Mouse (Mus musculus) frontal cortex, postnatal 36 days (tissue): ENCODE measurements around the gene Cited4.

Experiments
- DNase-seq, 2 experiments: peaks; one replicate each; pipeline ENCODE4 v3.0.0; 2022; ENCODE audit warnings: low spot score in 2 of 2

The Cited4 gene

DNA sequence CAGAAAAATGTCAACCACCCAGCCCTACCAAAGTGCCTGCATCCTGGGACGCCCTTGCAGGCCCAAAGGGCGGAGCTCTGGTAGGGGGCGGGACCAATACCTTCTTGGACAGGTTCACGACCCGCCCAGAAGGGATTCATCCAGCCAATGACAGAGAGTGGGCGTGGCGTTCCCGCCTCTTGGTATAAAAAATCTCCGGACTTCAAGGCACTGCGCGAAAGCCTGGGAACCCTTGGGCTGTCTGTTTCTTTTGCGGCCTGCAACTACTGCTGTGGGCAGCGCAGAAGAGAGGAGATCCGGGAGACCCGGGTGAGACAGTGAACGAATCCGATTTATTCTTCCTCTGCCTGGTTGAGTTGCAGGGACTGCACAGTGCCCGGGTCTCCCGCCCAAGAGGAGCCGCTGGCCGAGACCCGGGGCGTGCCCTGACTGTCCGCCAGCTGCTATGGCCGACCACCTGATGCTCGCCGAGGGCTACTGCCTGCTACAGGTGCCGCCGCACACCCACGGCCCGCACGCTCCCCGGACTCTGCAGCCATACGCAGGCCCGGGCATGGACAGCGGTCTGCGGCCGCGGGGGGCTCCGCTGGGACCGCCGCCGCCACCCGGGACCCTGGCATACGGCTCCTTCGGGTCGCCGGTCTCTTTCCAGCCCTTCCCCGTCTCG, at the start of gene Cited4:
Cited4 (plus strand) TSS at position 215 of the 667 bp plus-strand sequence.
- DNase-seq = peak; percentile 82 to 87

DNA sequence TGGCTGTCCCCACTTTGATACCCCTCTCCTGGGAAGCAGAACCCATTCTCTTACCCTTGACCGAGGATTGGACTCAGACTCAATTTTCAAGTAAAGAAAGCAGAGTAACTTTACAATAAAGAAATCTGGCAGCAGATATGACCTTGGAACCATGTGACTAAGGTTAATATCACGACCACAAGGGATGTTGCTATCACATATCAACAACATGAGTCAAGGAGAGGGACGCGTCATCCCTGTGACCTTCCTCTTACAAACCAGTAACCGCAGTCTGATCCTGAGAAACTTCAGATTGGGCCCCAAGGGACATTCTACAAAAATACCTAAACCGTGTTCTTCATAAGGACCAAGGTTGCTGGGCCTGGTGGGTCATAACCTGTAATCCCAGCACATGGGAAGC, 38.6 kb upstream of the Cited4 start:
- no peak for DNase-seq

DNA sequence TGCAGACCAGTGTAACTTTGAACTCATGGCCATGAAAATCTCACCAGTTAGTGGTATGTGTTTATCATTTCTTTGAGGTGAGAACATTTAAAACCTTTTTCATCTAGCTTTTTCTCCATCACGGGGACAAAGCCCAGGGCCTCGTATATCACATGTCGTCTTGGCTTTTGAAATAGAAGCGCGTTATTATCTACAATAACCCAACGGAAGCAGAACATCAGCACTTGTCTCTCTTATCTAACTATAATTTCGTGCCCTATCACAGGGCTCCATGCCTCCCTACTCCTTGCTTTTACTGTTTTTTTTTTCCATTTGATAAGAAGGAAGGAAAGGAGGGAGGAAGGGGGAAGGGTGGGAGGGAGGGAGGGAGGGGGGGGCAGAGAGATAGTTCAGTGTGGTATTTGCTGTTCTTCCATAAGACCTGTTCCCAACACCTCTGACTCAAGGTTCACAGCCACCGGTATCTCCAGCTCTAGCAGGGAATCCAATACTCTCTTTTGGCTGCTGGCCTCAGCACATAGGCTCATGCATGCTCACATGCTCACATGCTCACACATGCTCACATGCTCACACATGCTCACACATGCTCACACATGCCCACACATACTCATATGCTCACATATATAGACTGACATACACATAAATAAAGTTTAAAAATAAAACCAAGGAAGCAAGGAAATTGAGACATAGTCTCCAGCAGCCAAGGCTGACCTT, 36.0 kb upstream of the Cited4 start:
- DNase-seq = no peak

DNA sequence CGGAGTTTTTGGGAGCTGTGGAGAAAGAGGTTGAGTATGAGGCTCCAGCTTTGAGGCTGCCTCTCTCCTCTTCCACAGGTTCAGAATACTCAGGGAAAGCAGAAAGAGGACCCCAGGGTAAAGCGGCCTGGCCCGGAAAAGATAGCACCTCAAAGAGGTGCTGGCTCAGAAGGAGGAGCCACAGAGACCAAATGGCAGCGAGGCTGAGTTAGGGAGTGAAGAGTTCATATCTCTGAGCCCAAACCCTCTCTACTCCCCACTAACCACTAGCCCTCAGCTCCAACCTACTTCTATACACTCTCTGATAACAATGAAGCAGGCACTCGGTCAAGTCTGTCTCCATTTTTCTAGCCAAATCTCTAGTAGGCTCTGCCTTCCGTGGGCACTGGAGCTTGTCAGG, 34.5 kb upstream of the Cited4 start:
- no peak for DNase-seq

DNA sequence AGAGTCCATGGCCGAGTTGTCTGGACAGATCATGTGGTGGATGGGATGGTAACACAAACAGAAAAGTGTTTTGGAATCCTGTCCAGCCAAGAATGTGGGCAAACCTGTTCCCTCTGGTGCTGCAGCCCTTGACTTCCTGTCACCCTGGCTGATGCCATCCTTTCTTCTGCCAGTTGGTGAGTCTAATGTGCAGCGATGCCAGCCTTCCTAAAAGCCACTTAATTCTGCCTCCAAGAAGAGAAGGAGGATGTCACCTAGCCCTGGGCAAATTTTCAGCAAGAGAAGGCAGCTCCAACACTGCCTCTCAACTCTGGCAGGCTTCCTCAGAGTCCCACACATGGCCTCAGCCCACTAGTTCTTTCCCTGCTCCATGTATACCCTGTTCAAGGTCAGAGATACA, 31.0 kb upstream of the Cited4 start:
- no peak for DNase-seq

DNA sequence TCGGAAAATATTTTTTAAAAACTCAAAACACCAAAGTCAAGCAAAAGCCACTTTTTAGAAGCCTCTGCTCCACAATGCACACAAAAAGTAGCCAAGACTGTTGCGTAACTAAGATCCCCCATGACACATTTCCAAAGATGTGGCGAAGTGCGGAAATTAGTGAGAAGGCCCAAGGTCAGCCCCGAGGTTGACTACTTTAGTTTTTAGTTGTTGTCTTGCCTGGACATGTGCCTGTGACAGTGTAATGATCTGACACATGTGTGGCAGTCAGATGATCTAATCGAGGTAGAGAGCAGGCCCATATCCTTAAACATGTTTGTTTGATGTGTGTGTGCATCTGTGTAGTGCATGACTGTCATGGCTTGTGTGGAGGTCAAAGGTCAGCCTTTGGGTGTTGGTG, 24.4 kb upstream of the Cited4 start:
- no peak for DNase-seq

DNA sequence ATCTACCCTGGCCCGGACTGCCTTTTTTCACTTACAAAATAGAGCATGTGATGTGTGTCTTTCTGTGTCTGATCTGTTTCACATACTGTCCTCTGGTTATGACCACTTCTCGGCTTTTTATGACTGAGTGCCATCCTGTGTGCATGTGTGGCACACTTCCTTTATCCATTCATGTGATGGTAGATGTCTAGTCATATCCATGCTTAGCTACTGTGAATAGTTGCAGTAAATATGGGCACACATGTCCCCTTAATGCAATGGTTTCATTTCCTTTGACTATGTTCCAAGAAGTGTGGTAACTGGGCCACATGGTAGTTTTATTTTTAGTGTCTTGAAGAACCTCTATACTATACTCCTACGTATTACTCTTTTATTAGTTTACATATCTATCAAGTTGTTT, 22.5 kb upstream of the Cited4 start:
- DNase-seq = no peak

DNA sequence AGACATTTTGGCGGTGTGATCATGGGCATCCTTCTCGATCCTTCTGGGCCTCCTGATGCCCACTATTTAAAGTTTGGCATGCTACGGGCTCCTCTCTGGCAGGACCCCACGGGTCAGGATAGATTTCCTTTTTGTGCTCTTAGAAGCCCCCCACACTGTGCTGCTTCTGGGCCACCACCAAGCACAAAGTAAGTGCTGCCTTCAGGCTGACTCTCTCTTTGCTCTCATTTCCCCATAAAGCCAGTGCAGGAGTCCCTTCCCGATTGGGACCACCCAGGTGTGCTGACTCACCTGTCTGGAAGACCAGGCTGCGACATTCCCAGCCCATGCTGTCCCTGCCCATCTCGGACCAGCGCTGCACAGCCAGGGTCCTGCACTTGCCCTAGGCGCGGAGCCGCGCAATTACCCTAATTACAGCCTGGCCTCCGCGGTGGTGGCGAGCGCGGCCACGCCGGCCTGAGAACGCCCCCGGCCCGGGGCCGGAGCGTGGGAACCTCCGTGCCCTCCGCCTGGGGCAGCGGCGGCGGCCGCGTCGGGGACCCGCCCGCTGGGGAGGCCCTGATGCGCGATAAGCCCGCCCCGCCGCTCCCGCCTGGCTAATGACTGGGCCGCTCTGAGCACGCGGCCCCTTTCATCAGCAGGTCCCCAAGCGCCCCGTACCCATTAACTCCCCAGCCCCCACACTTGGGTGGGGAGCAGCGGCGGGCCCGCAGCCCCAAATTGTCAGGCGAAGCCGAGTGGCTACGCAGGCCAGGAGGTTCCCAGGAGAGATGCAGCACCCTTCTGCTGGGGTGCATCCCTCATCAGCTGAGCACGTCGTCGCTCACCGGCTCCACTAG, 16.8 kb upstream of the Cited4 start:
- peak in 1 of 2 experiments; percentile 46 for DNase-seq

DNA sequence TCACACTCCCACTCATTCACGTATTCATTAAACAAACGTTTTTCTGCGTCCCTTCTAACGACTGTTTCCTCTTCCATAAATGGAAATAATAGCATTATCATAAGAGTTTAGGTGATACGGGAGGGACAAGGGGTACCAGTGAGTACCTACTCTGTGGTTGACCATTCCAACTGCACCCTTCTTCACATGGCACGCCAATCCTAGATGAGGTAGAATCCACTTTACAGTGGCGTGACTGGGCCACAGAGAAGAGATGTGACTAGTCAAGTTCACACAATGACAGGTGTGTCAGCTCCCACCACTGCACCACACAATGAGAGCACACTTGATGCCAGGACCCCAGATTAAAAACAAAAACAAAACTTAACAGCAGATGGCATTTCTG, 16.2 kb upstream of the Cited4 start:
- DNase-seq = no peak

DNA sequence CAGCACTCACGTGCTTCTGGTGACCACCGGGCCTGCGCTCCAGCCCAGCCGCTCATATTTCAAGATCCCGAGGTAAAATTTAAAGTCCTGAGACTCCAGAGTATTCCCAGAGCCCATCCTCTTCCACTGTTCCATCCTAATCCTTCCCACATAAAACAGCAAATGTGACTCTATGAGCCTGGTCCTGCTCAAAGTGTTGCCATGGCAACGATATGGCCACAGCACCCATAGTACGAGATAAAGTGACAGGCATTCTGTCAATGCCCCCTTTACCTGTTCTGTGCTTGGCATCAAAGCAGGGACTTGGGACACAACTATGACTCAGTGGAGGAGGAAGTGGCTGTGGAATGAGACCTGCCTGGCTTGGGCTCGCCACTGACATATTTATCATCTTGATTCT, 10.5 kb upstream of the Cited4 start:
- no peak for DNase-seq

DNA sequence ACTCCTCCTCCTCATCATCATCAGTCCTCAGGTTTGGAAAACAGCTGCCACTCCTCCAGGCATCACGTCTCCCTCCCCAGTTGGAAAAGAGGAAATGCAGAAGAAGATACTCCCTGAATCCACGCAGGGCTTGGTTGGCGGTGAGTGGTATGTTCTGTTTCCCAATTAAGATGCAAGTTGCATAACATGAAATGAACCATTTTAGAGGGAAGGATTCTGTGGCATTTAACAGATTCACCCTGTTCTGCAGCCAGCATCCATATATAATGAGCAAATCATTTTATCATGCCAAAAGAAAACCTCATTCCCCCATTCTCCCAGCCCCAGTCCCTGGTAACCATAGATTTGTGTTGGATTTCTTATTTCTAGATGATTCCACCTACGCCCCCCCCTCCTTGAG, 5.9 kb upstream of the Cited4 start:
- DNase-seq = peak; percentile 47 to 78

DNA sequence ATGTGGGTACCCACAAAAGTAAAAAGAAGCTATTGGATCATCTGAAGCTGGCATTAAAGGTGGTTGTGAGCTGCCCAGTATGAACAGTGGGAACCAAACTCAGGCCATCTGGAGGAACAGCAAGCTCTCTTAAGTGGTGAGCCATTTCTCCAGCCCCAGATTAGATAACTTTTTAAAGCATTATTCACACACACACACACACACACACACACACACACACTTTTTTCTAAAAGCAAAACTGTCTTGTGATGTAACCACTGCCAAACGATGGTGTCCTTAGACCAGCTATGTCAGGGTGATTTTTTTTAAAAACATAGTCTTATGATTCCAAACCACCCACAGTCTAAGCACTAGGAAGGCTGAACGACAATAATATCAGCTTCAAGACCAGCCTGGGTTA, 1.8 kb upstream of the Cited4 start:
- DNase-seq = no peak

DNA sequence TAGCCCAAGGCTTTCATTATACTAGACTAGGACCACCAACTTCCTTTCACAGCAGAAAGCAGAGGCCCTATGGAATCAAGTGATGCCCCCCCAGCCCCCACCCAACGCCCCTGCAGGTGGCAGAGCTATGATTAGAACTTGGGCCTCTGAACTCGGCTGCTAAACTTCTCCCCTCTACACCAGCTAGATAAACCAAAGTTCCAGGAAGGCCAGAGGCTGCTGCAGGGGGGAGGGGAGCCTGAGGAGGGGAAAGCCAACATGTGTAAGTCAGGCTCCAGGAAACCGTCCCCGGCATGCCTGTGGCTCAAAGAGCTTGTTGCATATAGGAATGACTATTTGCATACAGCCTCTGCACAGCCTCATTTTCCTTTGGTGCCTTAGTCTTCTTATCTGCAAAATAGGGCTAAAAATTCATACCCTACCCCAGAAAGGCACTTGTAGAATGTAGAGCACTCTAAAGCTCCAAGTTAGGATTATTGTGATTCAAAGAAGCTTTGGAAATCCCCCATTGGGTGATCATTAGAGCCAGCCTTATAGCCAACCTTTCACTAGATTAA, 1.1 kb upstream of the Cited4 start:
- DNase-seq = no peak

DNA sequence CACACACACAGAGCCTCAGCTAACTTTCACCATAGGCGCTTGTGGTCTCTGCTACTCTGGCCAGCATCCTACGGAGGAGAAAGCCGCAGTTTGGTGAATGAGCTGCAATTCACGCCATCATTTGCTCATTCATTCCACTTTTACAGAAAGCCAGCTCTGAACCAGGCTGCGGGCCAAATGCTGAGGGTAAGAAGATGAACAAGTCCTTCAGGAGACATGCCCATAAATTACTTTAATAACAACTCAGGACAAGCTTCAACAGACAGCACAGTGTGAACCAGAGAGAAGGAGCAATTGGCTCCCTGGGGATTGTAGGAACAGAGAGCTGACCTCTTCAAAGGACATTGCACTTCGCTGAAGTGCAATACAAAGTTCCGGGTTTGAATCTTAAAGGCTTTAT, 590 bp upstream of the Cited4 start:
- no peak for DNase-seq

DNA sequence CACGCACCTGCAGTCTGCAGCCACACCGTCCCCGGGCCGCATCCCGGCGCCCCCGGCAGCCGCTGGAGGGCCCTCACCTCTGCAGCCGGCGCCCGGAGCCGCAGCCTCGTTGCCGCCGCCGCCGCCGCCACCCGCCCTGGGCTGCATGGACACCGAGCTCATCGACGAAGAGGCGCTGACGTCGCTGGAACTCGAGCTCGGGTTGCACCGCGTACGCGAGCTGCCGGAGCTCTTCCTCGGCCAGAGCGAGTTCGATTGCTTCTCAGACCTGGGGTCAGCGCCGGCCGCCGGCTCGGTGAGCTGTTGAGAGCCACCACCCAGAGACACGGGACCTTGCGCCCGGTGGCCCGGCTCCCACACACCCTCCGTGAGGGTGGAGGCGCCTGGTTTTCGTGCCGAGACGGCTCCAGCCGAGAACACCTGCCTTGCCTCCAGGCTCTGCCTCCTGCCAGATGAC, 701 bp downstream of the Cited4 start:
- DNase-seq = peak; percentile 46 to 55

DNA sequence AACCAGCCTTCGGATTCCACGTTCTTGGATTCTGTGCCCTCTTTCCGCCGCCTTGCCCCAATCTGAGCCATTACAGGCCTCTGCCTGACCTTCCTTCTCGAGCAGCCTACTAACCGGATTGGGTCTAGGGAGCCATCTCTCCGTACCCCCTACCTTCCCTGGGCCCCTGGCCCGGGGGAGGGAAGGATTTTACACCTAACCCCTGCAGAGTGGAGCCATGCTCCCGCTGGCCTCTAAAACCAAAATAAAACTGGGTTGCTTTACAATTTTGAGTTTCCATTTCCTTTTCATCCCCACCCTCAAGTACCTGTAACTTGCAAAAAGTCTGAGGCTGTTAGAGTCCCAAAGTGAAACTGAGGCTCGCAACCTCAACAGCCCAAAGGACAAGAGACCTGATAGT, 1.2 kb downstream of the Cited4 start:
- no peak for DNase-seq

DNA sequence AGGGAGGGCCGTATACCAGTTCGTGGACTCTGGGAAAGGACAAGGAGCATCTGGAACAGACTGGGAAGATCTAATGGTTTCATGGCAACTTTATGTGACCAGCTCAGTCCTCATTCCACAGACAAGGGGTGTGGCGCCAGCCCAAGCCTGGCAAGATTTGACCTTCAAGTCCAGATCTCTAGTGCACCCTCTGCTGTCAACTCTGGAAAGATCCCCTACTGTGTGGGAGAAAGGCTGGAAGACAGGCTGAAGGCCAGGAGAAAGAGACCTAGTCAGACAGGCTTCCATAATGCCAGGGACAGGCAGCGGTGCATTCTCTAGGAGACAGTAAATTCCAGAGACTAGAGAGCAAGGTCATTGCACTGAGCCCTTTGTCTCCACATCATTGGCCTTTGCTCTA, 2.2 kb downstream of the Cited4 start:
- no peak for DNase-seq

DNA sequence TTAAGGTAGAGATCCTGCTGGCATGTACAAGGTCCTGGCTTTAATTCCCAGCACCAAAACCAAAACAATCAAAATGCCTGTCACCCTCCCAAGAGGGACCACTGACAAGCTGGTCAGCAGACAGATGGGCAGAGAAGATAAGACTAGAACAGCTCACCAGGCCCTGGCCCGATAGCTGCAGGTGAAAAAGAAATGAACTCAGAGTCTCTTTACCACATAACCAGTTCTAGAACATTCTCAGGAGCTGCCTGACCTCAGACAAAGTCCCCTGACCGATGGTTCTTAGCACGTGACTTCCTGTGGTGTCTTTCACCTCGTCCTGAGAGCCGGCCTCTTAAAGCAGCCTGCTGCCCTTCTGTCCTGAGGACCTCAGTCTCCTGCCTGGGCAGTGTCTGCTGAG, 3.2 kb downstream of the Cited4 start:
- no peak for DNase-seq

DNA sequence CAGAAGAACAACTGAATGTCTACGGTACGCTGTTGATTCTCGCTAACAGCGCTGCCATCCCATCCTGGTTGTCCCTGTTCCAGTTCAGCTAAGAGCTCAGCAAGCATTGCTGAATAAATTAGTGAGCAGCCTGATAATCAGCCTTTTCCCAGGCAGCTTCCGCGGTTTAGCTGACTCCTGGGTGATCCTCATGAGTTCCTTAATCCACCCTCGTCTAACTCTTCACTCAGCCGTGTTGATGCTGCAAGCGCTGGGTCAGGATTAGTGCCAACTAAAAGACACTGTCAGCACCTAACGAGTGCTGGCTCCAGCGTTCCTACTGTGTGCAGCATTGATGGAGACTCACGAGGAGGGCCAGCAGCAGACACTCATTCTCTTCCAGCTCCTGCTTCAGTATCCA, 4.7 kb downstream of the Cited4 start:
- DNase-seq = no peak

DNA sequence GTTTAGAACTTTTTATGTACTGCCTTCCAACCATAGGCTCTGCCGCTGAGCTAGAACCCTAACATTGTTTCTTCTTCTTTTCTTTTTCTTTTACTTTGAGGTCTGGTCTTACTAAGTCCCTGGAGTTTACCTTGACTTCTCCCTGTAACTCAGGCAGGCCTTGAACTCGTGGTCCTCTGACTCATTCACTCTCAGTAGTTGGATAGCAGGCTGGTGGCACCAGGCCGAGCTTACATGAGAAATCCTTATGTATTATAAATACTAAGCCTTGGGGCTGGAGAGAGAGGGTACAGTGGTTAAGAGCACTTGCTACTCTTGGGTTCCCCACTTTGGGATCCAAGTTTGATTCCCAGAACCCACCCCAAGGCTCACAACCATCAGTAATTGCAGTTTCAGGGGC, 7.2 kb downstream of the Cited4 start:
- DNase-seq = no peak

DNA sequence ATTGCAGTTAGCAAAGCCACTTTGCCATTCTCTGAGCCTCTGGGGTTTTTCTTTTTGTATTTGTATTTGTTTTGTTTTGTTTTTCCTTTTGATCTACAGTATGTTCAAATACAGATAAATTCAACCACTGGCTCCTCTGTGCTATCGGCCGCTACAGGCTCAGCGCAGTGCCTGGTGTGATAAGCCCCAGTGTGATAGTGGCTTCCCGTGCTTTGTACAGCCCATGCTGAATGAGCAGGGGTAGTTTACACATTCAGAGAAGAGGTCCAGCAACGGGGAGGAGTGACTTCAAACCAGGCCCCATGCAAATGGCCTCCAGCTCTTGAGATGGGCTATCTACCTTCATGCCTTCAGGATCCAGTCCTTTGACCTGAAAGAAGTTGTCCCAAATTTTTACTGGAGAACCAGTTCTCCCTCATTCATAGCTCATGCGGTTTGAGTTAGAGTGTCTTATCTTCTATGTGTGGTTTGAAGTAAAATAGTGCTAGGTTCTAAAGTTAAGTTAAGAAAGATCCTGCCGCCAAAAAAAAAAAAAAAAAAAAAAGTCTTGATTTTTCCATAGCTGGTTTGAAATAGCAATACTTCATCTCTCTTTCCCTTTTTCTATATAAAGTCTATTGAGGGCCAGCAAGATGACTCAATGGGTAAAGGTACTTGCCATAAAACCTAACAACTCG, 8.5 kb downstream of the Cited4 start:
- DNase-seq = no peak

DNA sequence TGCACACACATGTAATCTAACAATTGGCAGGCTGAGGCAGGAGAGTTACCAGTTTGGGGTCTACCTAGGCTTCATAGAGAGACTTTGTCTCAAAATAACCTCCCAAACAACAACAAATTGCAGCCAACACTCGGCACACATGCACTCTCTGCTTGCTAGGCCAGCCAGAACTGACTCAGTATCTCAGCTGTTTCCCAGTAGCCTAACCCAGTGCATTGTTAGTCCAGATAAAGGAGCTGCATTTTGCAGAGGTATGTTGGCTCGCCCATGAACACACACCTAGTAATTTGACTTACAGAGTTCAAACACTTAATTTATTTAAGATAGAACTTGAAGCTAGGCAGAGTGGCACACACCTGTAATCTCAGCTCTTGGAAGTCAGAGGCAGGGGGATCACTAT, 9.3 kb downstream of the Cited4 start:
- DNase-seq = no peak
